In the genomic region with DNA sequence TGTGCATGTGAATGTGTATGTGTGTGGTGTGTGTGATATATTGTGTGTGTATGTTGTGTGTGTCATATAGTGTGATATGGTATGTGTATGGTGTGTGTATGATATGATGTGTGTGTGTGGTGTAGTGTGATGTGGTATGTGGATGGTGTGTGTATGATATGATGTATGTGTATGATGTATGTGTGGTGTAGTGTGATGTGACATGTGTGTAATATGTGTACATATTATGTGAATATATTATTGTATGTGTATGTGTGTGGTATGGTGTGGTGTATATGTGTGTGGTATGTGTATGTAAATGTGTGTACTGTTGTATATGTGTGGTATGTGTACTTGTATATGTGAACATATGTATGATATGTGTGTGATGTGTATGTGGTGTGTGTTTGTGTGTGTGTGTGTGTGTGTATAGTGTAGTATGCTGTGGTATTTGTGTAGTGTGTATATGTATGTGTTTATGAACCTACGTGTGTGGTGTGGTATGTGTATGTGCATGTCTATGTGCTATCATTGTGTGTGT, we compare ENCODE assay signal across 21 mouse cellular contexts.
DNase-seq lines count a peak whose midpoint lies in the region; ATAC-seq lines count a peak whose summit lies in the region.
"Had no signal": no experiment of that assay in that cellular context is flagged by ENCODE, and none has a peak within 500 bp of the region (broad histone marks: within the 10 kb centered on the region; RNA-seq: fewer than 3 reads in every experiment).

No protein-coding gene starts in this region.

- WGBS in embryonic facial prominence, embryonic 11.5 days, result 100% methylated on average over 1 of the region's 1 CpGs
- 91% methylated on average over 1 of the region's 1 CpGs for WGBS in embryonic facial prominence, embryonic 10.5 days
- 91% methylated on average over 1 of the region's 1 CpGs for WGBS in kidney, embryonic 14.5 days
- WGBS in neural tube, embryonic 12.5 days, result 100% methylated on average over 1 of the region's 1 CpGs
- WGBS in neural tube, embryonic 15.5 days, result 94% methylated on average over 1 of the region's 1 CpGs

- DNase-seq in embryonic facial prominence, embryonic 11.5 days (ENCODE audit: low spot score), result no peak
- DNase-seq in embryonic facial prominence, embryonic 10.5 days (ENCODE audit: low spot score), result no peak
- no peak for DNase-seq in kidney, postnatal 14 days
- no peak for DNase-seq in adrenal gland, adult 2 months
- no peak for DNase-seq in frontal cortex, postnatal 25 days (ENCODE audit: low spot score in 2 of 2)
- DNase-seq: adrenal gland, postnatal 10 days; cerebellum, adult 9-11 months; forebrain, postnatal 0 days; liver, postnatal 0 days; lung, postnatal 10 days; right cerebral cortex, postnatal 4 days; thymus, postnatal 14 days had no signal

- 0 out of 2 replicates have a peak, but pooled peaks have one; percentile 62 for ATAC-seq in embryonic facial prominence, embryonic 11.5 days (replicated peaks; ENCODE audit: insufficient number of reproducible peaks, low FRiP score, low TSS enrichment, low read depth)
- 0 out of 2 replicates have a peak, but pooled peaks have one; percentile 9 for ATAC-seq in kidney, embryonic 14.5 days (ENCODE audit: low FRiP score, low TSS enrichment)
- peak; percentile 46; the same call in 1 of the 2 replicates for ATAC-seq in neural tube, embryonic 12.5 days (ENCODE audit: low FRiP score, low read depth)
- ATAC-seq in neural tube, embryonic 15.5 days (ENCODE audit: low FRiP score), result no peak
- ATAC-seq: forebrain, postnatal 0 days; intestine, postnatal 0 days; liver, postnatal 0 days; Patski had no signal

- no peaks in the 10 kb centered on the region for H3K27me3 ChIP-seq in embryonic facial prominence, embryonic 11.5 days (ENCODE audit: control insufficient read depth, insufficient read depth, low read length)
- no peaks in the 10 kb centered on the region for H3K27me3 ChIP-seq in embryonic facial prominence, embryonic 10.5 days (replicated peaks; ENCODE audit: low read depth, poor library complexity, severe bottlenecking)
- H3K27me3 ChIP-seq in kidney, embryonic 14.5 days (ENCODE audit: control insufficient read depth, insufficient read depth, low read length), result no peaks in the 10 kb centered on the region
- no peaks in the 10 kb centered on the region for H3K27me3 ChIP-seq in neural tube, embryonic 12.5 days (replicated peaks)
- no peaks in the 10 kb centered on the region for H3K27me3 ChIP-seq in neural tube, embryonic 15.5 days (replicated peaks)
- H3K27me3 ChIP-seq: hindbrain, embryonic 15.5 days; limb, embryonic 15.5 days; Patski had no signal

- no peak overlapping the region for H3K4me2 ChIP-seq in embryonic facial prominence, embryonic 11.5 days (ENCODE audit: low read depth, low read length)
- no peak overlapping the region for H3K4me2 ChIP-seq in kidney, embryonic 14.5 days (replicated peaks; ENCODE audit: low read depth, low read length)
- H3K4me2 ChIP-seq in neural tube, embryonic 12.5 days (replicated peaks), result no peak overlapping the region
- no peak overlapping the region for H3K4me2 ChIP-seq in neural tube, embryonic 15.5 days
- H3K4me2 ChIP-seq: hindbrain, embryonic 15.5 days; limb, embryonic 15.5 days had no signal

- no peak overlapping the region for H3K27ac ChIP-seq in embryonic facial prominence, embryonic 11.5 days (replicated peaks; ENCODE audit: low read depth, low read length)
- H3K27ac ChIP-seq in embryonic facial prominence, embryonic 10.5 days (replicated peaks), result no peak overlapping the region
- H3K27ac ChIP-seq in kidney, embryonic 14.5 days (ENCODE audit: low read depth, low read length), result no peak overlapping the region
- H3K27ac ChIP-seq in neural tube, embryonic 12.5 days, result no peak overlapping the region
- no peak overlapping the region for H3K27ac ChIP-seq in neural tube, embryonic 15.5 days (replicated peaks)
- H3K27ac ChIP-seq: heart, embryonic 10.5 days; hindbrain, embryonic 15.5 days; limb, embryonic 15.5 days had no signal

- no peaks in the 10 kb centered on the region for H3K4me1 ChIP-seq in embryonic facial prominence, embryonic 11.5 days (ENCODE audit: control insufficient read depth, insufficient read depth, low read length)
- no peaks in the 10 kb centered on the region; the same call in 1 of the 2 replicates for H3K4me1 ChIP-seq in embryonic facial prominence, embryonic 10.5 days
- no peaks in the 10 kb centered on the region for H3K4me1 ChIP-seq in kidney, embryonic 14.5 days (ENCODE audit: control insufficient read depth, insufficient read depth, low read length)
- H3K4me1 ChIP-seq in neural tube, embryonic 12.5 days, result no peaks in the 10 kb centered on the region
- H3K4me1 ChIP-seq in neural tube, embryonic 15.5 days, result no peaks in the 10 kb centered on the region
- H3K4me1 ChIP-seq: heart, embryonic 10.5 days; hindbrain, embryonic 15.5 days; limb, embryonic 15.5 days had no signal

- H3K4me3 ChIP-seq in embryonic facial prominence, embryonic 11.5 days (ENCODE audit: low read depth, low read length), result no peak overlapping the region
- no peak overlapping the region for H3K4me3 ChIP-seq in embryonic facial prominence, embryonic 10.5 days
- H3K4me3 ChIP-seq in kidney, embryonic 14.5 days (ENCODE audit: low read length), result no peak overlapping the region
- H3K4me3 ChIP-seq in neural tube, embryonic 12.5 days, result no peak overlapping the region
- no peak overlapping the region for H3K4me3 ChIP-seq in neural tube, embryonic 15.5 days (replicated peaks)
- H3K4me3 ChIP-seq: heart, embryonic 10.5 days; hindbrain, embryonic 15.5 days; limb, embryonic 15.5 days; myocyte had no signal

- H3K9ac ChIP-seq in embryonic facial prominence, embryonic 11.5 days (replicated peaks; ENCODE audit: low read length), result no peak overlapping the region
- H3K9ac ChIP-seq in kidney, embryonic 14.5 days (ENCODE audit: low read depth, low read length), result no peak overlapping the region
- H3K9ac ChIP-seq in neural tube, embryonic 12.5 days, result no peak overlapping the region
- no peak overlapping the region for H3K9ac ChIP-seq in neural tube, embryonic 15.5 days (replicated peaks)
- H3K9ac ChIP-seq: forebrain, postnatal 0 days; hindbrain, embryonic 15.5 days; limb, embryonic 15.5 days; liver, postnatal 0 days had no signal

- H3K9me3 ChIP-seq in embryonic facial prominence, embryonic 11.5 days (replicated peaks; ENCODE audit: control insufficient read depth, low read length), result no peaks in the 10 kb centered on the region
- H3K9me3 ChIP-seq in embryonic facial prominence, embryonic 10.5 days, result no peaks in the 10 kb centered on the region
- H3K9me3 ChIP-seq in kidney, embryonic 14.5 days (ENCODE audit: control insufficient read depth, low read length), result no peaks in the 10 kb centered on the region
- no peaks in the 10 kb centered on the region for H3K9me3 ChIP-seq in neural tube, embryonic 12.5 days
- no peaks in the 10 kb centered on the region for H3K9me3 ChIP-seq in neural tube, embryonic 15.5 days (replicated peaks)
- H3K9me3 ChIP-seq: heart, embryonic 10.5 days; hindbrain, embryonic 15.5 days; limb, embryonic 15.5 days had no signal

- H3K36me3 ChIP-seq in embryonic facial prominence, embryonic 11.5 days (replicated peaks; ENCODE audit: control insufficient read depth, insufficient read depth, low read depth, low read length), result no peaks in the 10 kb centered on the region
- H3K36me3 ChIP-seq in embryonic facial prominence, embryonic 10.5 days (replicated peaks), result no peaks in the 10 kb centered on the region
- no peaks in the 10 kb centered on the region for H3K36me3 ChIP-seq in kidney, embryonic 14.5 days (ENCODE audit: control insufficient read depth, insufficient read depth, low read length)
- no peaks in the 10 kb centered on the region for H3K36me3 ChIP-seq in neural tube, embryonic 12.5 days
- no peaks in the 10 kb centered on the region for H3K36me3 ChIP-seq in neural tube, embryonic 15.5 days
- H3K36me3 ChIP-seq: heart, embryonic 10.5 days; hindbrain, embryonic 15.5 days; limb, embryonic 15.5 days had no signal
